Comparison of ENCODE assay signal across 26 mouse cellular contexts in the genomic region with DNA sequence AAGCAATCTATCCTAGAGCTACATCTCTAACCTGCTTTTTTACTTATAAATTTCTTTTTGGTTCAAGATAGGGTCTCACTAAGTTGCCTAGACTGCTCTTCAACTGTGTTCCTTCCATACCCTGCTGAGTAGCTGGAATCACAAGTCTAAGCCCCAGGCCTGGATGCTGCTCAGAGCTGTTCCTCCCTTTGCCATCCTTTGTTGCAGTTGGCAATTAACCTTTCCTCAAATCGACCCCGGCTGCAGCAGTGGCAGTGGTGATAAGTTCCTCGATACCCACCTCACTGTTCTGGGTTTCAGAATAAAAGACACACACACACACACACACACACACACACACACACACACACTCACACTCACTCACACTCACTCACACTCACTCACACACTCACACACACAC. TPM values are rescaled to one million over a fixed set of nuclear protein-coding genes. Genes with fewer than 3 reads are reported as not detected.
"Had no signal": no experiment of that assay in that cellular context is flagged by ENCODE, and none has a peak within 500 bp of the region (broad histone marks: within the 10 kb centered on the region; RNA-seq: fewer than 3 reads in every experiment).

No protein-coding gene starts in this region.

- H3K27me3 ChIP-seq: embryonic facial prominence, embryonic 12.5 days; embryonic facial prominence, embryonic 13.5 days; embryonic facial prominence, embryonic 15.5 days; forebrain, embryonic 13.5 days; forebrain, embryonic 15.5 days had no signal

- H3K9ac ChIP-seq: embryonic facial prominence, embryonic 12.5 days; embryonic facial prominence, embryonic 13.5 days; embryonic facial prominence, embryonic 15.5 days; forebrain, embryonic 12.5 days; forebrain, embryonic 13.5 days; forebrain, embryonic 15.5 days; forebrain, postnatal 0 days had no signal

- DNase-seq: cerebellum, adult 8-10 months; cerebellum, adult 9-10 months; cerebellum, adult 9-11 months; cerebellum, postnatal 10 days; cerebellum, postnatal 14 days; cerebellum, postnatal 25 days; cerebellum, postnatal 36 days; embryo, embryonic 11 days; forebrain, postnatal 0 days; gastrocnemius, adult 2 months; gastrocnemius, postnatal 10 days; gastrocnemius, postnatal 14 days; gastrocnemius, postnatal 25 days; gastrocnemius, postnatal 36 days; heart, adult 18-20 months; heart, adult 2 months had no signal

- H3K36me3 ChIP-seq: embryonic facial prominence, embryonic 10.5 days; embryonic facial prominence, embryonic 12.5 days; embryonic facial prominence, embryonic 13.5 days; embryonic facial prominence, embryonic 15.5 days; forebrain, embryonic 10.5 days; forebrain, embryonic 12.5 days; forebrain, embryonic 15.5 days had no signal

- ATAC-seq: forebrain, embryonic 14.5 days had no signal

- H3K9me3 ChIP-seq: embryonic facial prominence, embryonic 12.5 days; embryonic facial prominence, embryonic 13.5 days; embryonic facial prominence, embryonic 15.5 days; forebrain, embryonic 12.5 days; forebrain, embryonic 13.5 days; forebrain, embryonic 15.5 days had no signal

- H3K4me2 ChIP-seq: embryonic facial prominence, embryonic 12.5 days; embryonic facial prominence, embryonic 13.5 days; embryonic facial prominence, embryonic 15.5 days; forebrain, embryonic 12.5 days; forebrain, embryonic 13.5 days; forebrain, embryonic 15.5 days had no signal

- H3K27ac ChIP-seq: embryonic facial prominence, embryonic 12.5 days; embryonic facial prominence, embryonic 13.5 days; embryonic facial prominence, embryonic 15.5 days; forebrain, embryonic 12.5 days; forebrain, embryonic 13.5 days; forebrain, embryonic 15.5 days; gastrocnemius, adult 2 months; heart, adult 2 months had no signal

- H3K4me3 ChIP-seq: embryonic facial prominence, embryonic 10.5 days; embryonic facial prominence, embryonic 12.5 days; embryonic facial prominence, embryonic 13.5 days; embryonic facial prominence, embryonic 15.5 days; erythroblast, embryonic 14.5 days; forebrain, embryonic 10.5 days; forebrain, embryonic 12.5 days; forebrain, embryonic 13.5 days; forebrain, embryonic 15.5 days; gastrocnemius, adult 2 months; heart, adult 2 months had no signal

RNA-seq across cellular contexts. Expression of a gene that starts 4.0 kb away (rescaled TPM):
- polyA plus RNA-seq: erythroblast, embryonic 14.5 days had no signal

RNA-seq across cellular contexts. Expression of a gene that starts 17.4 kb away (rescaled TPM):
- polyA plus RNA-seq: erythroblast, embryonic 14.5 days had no signal
